Mouse (Mus musculus) cerebellum, postnatal 36 days (tissue): ENCODE results near the gene Ofd1.

ENCODE experiments used
- DNase-seq, 2 experiments: peaks; one replicate each; pipeline ENCODE4 v3.0.0; 2021 to 2022; ENCODE audit warnings: mixed read lengths in 2 of 2

The Ofd1 gene

DNA sequence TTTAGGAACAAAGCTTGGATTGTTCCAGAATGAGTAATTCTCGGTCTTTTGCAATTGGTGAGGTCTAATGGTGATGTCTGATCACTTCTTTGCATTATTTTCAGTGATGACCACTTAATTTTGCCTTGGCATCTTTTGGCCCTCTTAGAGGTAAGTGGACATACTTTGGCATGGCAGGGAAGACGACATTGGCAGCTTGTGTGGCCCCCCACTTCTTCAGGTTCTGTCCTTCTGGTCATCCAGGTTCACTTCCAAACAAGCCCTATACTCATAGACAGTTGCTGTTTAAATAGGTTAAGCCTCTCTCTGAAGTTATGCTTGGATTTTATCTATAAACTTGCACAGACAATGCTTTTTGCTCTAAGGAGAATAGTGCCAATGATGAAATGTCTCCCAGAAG, 81.5 kb downstream of the Ofd1 start:
- no peak for DNase-seq

- DNase-seq, result no peak
Observed at GRCm38 (mm10) chrX:166356276-166356675, 84.2 kb downstream of the Ofd1 start.

- no peak for DNase-seq
Observed at GRCm38 (mm10) chrX:166354913-166355312, 85.6 kb downstream of the Ofd1 start.

DNA sequence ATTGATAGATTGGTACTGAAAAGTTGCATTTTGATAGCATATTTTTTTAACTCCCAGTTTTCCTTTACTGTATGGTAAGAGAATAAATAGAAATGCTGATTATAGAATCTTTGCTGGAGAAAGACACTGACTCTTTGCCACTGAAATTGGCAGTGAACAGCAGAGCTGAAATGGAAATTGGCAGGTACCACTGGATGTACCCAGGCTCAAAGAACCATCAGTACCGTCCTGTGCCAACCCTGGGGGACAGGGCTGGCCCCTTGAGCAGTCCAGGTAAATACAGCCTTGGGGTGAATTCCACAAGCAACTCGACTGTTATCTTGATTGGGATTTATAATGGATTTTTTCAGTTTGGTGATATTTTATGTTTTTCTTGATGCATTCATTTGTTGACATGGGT, 87.1 kb downstream of the Ofd1 start:
- DNase-seq, result no peak

GRCm38 (mm10) chrX:166351790-166352189, 88.7 kb downstream of the Ofd1 start:
- DNase-seq, result peak; percentile 65 to 72

GRCm38 (mm10) chrX:166348634-166349033, 91.9 kb downstream of the Ofd1 start:
- DNase-seq, result no peak

DNA sequence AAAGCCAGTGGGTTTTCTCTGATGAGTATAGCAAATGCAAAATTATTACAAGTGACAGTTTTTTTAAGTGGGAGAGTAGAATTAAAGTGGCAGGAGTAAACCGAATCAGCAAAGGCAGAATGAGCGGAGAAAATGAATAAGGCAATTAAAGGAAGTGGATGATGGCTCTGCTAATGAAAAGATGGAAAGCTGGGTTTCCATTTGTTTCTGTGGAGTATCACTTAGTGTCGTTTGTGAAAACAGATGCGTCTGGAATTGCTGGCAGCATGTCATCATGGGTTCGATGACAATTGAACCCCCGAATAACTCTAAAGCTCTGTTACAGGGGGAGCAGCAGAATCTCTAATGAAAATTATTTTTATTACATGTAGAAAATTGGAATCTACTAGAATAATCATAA, 92.4 kb downstream of the Ofd1 start:
- no peak for DNase-seq

GRCm38 (mm10) chrX:166344228-166345015, 96.1 kb downstream of the Ofd1 start:
- DNase-seq, result peak; percentile 52 to 58

DNA sequence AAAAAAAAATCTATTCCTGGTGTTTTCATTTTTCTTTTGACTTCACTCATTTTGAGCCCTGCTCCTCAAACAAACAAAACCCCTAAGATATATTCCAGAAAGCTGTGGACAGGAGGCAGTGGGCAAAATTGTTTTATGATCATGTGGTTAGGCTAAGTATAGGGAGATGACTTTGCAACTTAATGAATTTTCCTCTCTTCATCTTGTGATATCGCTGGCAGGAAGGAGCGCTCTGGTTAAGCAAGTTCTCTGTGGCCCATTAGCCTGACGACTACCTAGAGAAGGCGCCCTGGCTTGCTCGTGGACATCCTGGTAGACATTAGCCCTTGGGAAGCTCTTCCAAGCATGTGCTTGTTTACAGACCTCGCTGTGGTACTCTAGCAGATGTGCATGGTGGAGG, 98.7 kb downstream of the Ofd1 start:
- DNase-seq, result no peak
